Mouse (Mus musculus): ENCODE measurements around the gene Xylt1. TPM values are rescaled to one million over a fixed set of nuclear protein-coding genes. Genes with fewer than 3 reads are reported as not detected.

Xylt1 gene
- polyA plus RNA-seq, 1 experiment from 2014 or later, result 0.73 TPM

DNA sequence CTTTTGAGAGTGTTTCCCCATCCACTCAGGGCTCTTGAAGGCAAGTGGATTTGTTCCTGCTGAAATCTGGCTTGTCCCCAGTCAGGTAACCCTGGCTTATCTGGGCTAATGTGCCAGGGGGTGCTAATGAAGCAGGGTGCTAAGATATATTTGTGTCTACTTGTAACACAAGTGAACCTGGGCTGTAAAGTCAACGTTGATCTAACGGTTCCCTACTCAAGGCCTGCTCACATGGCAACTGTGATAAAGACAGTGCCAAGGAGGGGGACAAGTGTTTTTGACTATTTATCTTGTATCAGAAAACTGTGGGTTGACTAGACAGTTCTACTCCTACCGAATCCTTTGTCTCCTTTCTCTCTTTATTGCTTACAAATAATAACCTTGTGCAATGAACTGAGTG, 8.3 kb downstream of the Xylt1 start:
- DNase-seq (ENCODE audit: low spot score) (no peak), ATAC-seq (replicated peaks; ENCODE audit: low FRiP score) (peak; percentile 66)
- H3K9ac ChIP-seq (ENCODE audit: low read depth, low read length), result no peak overlapping the region
- H3K4me2 ChIP-seq, result peak overlapping the region; percentile 5
- no peak overlapping the region for H3K4me3 ChIP-seq (ENCODE audit: low read depth, low read length)
- H3K9me3 ChIP-seq (ENCODE audit: control insufficient read depth, low read length), result no peaks in the 10 kb centered on the region
- H3K27ac ChIP-seq (ENCODE audit: low read depth, low read length), result no peak overlapping the region
- 40% methylated on average over 3 of the region's 3 CpGs for WGBS
- no peaks in the 10 kb centered on the region for H3K36me3 ChIP-seq (ENCODE audit: control insufficient read depth, insufficient read depth, low read length)
- no peaks in the 10 kb centered on the region for H3K27me3 ChIP-seq (replicated peaks; ENCODE audit: control insufficient read depth, insufficient read depth, low read length)
- peaks cover 14% of the 10 kb centered on the region for H3K4me1 ChIP-seq (replicated peaks; ENCODE audit: control insufficient read depth, insufficient read depth, low read length)

DNA sequence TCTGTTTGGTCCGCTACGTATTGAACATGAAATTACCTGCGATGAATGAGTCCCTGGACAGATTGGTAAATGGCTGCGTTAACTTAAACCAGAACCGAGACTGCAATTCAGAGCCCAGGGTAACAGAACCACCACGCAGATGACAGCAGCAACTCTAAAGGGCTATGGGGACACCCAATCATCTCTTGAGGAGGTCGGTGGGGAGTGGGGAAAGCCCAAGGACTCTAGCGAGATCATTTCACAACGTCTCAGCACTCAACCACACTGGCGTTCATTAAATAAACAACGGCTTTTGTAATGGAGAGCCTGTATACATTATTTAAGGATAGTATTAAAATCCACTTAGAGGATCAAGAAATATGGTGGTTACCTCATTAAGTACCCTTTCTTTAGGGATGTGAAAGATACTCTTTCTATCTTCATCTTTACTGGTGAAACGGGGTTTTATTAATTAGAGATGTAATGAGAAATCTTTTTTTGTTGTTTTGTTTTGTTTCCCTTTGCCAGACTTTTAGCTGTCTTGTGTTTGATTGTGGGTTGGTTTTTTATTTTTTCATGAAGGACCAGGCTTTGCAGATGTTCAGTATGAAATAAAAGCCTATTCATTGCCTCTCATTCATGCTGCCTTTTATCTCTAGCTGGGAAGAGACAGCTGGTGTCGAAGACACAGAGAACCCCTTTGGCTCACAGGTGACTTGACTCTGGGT, 12.2 kb downstream of the Xylt1 start:
- 0 out of 2 replicates have a peak overlapping the region, but pooled peaks have one; percentile 6 for H3K27ac ChIP-seq (ENCODE audit: low read depth, low read length)
- H3K9me3 ChIP-seq (ENCODE audit: control insufficient read depth, low read length), result no peaks in the 10 kb centered on the region
- H3K36me3 ChIP-seq (ENCODE audit: control insufficient read depth, insufficient read depth, low read length), result no peaks in the 10 kb centered on the region
- H3K4me2 ChIP-seq, result no peak overlapping the region
- H3K4me3 ChIP-seq (ENCODE audit: low read depth, low read length), result no peak overlapping the region
- H3K27me3 ChIP-seq (replicated peaks; ENCODE audit: control insufficient read depth, insufficient read depth, low read length), result no peaks in the 10 kb centered on the region
- WGBS, result 76% methylated on average over 13 of the region's 13 CpGs
- DNase-seq (ENCODE audit: low spot score), result no peak
- ATAC-seq (replicated peaks; ENCODE audit: low FRiP score), result no peak
- H3K9ac ChIP-seq (ENCODE audit: low read depth, low read length), result no peak overlapping the region
- H3K4me1 ChIP-seq (replicated peaks; ENCODE audit: control insufficient read depth, insufficient read depth, low read length), result peaks cover 19% of the 10 kb centered on the region

DNA sequence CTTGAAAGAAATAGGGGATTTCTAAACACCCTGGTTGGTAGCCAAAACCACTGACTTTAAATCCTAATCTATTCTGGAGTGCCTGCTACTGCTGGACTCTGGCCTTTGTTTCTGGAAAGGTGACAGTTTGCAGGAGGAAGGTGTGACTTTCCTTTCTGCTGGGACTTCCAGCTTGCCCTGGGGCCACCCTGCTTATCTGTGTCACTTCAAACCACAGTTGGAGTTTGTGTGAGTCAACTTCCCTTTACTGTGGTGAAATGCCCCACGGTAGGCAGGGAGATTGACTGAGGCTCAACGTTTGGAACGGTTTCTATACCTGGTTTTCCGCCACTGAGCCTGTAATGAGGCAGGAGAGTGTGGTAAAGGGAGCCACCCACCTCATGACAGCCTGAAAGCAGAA, 13.2 kb downstream of the Xylt1 start:
- no peak overlapping the region for H3K9ac ChIP-seq (ENCODE audit: low read depth, low read length)
- DNase-seq (ENCODE audit: low spot score) (no peak), ATAC-seq (replicated peaks; ENCODE audit: low FRiP score) (peak; percentile 77)
- no peaks in the 10 kb centered on the region for H3K27me3 ChIP-seq (replicated peaks; ENCODE audit: control insufficient read depth, insufficient read depth, low read length)
- peak overlapping the region; percentile 40 for H3K4me2 ChIP-seq
- WGBS, result 8% methylated on average over 4 of the region's 4 CpGs
- no peaks in the 10 kb centered on the region for H3K36me3 ChIP-seq (ENCODE audit: control insufficient read depth, insufficient read depth, low read length)
- no peaks in the 10 kb centered on the region for H3K9me3 ChIP-seq (ENCODE audit: control insufficient read depth, low read length)
- H3K4me1 ChIP-seq (replicated peaks; ENCODE audit: control insufficient read depth, insufficient read depth, low read length), result peaks cover 14% of the 10 kb centered on the region
- no peak overlapping the region for H3K4me3 ChIP-seq (ENCODE audit: low read depth, low read length)
- peak overlapping the region; percentile 57 for H3K27ac ChIP-seq (ENCODE audit: low read depth, low read length)

DNA sequence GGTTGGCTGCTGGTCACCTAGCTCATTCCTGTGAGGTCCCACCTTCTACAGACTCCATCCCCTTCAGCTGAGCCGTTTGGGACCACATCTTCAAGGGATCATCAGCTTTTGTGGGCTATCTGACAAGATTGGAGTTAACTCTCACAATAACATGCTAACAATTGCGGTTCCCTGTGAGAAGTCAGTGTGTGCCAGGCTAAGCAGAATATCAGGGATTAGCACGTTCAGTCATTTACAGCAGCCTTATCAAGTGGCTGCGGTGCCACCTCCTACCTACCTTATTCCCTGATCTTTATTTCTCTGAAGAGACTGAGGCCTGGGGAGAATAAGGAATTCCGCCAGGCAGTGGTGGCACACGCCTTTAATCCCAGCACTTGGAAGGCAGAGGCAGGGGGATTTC, 13.6 kb downstream of the Xylt1 start:
- Histone ChIP-seq H3K36me3 (ENCODE audit: control insufficient read depth, insufficient read depth, low read length) (no peaks in the 10 kb centered on the region), H3K9me3 (ENCODE audit: control insufficient read depth, low read length) (no peaks in the 10 kb centered on the region), H3K27me3 (replicated peaks; ENCODE audit: control insufficient read depth, insufficient read depth, low read length) (no peaks in the 10 kb centered on the region), H3K4me1 (replicated peaks; ENCODE audit: control insufficient read depth, insufficient read depth, low read length) (peaks cover 14% of the 10 kb centered on the region), H3K9ac (ENCODE audit: low read depth, low read length) (no peak overlapping the region), H3K27ac (ENCODE audit: low read depth, low read length) (peak overlapping the region; percentile 57), H3K4me3 (ENCODE audit: low read depth, low read length) (no peak overlapping the region), H3K4me2 (peak overlapping the region; percentile 40)
- DNase-seq (ENCODE audit: low spot score) (no peak), ATAC-seq (replicated peaks; ENCODE audit: low FRiP score) (no peak)
- 56% methylated on average over 6 of the region's 6 CpGs for WGBS

DNA sequence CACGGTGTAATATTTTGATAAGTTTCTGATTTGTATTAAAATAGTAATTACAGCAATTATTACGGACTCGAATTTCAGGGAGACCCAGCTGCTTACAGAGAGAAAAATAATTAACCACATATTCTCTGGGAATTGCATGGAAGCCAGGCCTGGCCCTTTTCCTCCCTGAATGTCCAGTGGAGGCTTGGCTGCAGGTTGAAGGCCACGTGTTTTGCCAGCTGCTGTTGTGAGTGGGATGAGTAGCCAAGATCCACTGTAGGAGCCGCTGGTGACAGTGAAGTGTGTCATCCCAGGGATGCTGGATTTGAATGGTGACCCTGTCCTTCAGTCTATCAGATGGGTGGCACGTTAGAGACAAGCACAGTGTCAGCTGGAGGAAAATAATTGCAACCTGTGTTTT, 14.7 kb downstream of the Xylt1 start:
- no peaks in the 10 kb centered on the region for H3K9me3 ChIP-seq (ENCODE audit: control insufficient read depth, low read length)
- H3K36me3 ChIP-seq (ENCODE audit: control insufficient read depth, insufficient read depth, low read length), result no peaks in the 10 kb centered on the region
- no peak overlapping the region for H3K9ac ChIP-seq (ENCODE audit: low read depth, low read length)
- no peak for ATAC-seq (replicated peaks; ENCODE audit: low FRiP score)
- DNase-seq (ENCODE audit: low spot score), result no peak
- 81% methylated on average over 6 of the region's 6 CpGs for WGBS
- no peak overlapping the region for H3K4me2 ChIP-seq
- H3K4me1 ChIP-seq (replicated peaks; ENCODE audit: control insufficient read depth, insufficient read depth, low read length), result peaks cover 12% of the 10 kb centered on the region
- H3K4me3 ChIP-seq (ENCODE audit: low read depth, low read length), result no peak overlapping the region
- no peak overlapping the region for H3K27ac ChIP-seq (ENCODE audit: low read depth, low read length)
- no peaks in the 10 kb centered on the region for H3K27me3 ChIP-seq (replicated peaks; ENCODE audit: control insufficient read depth, insufficient read depth, low read length)

DNA sequence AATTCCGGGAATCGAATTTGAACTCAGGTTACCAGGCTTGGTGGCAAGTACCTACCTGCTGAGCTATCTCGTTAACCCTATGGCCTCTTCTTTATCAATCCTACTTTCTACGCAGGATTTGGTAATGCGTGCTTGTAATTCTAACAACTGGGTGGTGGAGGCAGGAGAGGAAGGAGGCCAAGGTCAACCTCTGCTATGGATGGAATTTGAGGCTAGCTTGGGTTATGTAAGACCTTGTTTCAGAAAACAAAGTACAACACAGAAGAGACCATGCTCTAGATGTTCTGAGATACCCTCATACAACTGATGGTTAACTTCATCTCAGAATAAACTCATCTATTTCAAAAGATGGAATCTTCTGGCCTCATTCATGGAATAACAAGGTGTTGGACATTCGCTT, 17.1 kb downstream of the Xylt1 start:
- no peak overlapping the region for H3K9ac ChIP-seq (ENCODE audit: low read depth, low read length)
- no peak overlapping the region for H3K4me2 ChIP-seq
- H3K27me3 ChIP-seq (replicated peaks; ENCODE audit: control insufficient read depth, insufficient read depth, low read length), result no peaks in the 10 kb centered on the region
- DNase-seq (ENCODE audit: low spot score) (no peak), ATAC-seq (replicated peaks; ENCODE audit: low FRiP score) (no peak)
- peaks cover 12% of the 10 kb centered on the region for H3K4me1 ChIP-seq (replicated peaks; ENCODE audit: control insufficient read depth, insufficient read depth, low read length)
- H3K36me3 ChIP-seq (ENCODE audit: control insufficient read depth, insufficient read depth, low read length), result no peaks in the 10 kb centered on the region
- H3K9me3 ChIP-seq (ENCODE audit: control insufficient read depth, low read length), result no peaks in the 10 kb centered on the region
- no peak overlapping the region for H3K27ac ChIP-seq (ENCODE audit: low read depth, low read length)
- H3K4me3 ChIP-seq (ENCODE audit: low read depth, low read length), result no peak overlapping the region
- WGBS, result 86% methylated on average over 6 of the region's 6 CpGs

DNA sequence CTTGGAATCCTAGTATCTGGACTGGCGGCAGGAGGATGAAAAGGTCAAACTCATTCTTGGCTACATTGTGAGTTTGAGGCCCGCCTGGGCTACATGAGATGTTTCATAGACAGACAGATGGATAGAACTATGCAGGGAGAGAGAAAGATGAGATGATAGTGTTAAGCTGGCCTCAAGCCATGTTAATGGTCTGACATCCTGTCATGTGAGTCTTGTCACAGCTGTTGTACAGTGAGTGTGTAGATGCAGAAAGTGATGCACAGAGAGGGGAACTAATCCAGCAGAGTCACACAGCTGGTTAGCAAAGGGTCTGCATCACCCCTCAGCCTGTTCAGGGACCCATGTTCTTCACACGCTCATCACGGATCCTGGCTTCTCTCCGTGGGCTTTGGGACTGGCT, 19.2 kb downstream of the Xylt1 start:
- no peak overlapping the region for H3K4me3 ChIP-seq (ENCODE audit: low read depth, low read length)
- no peak overlapping the region for H3K27ac ChIP-seq (ENCODE audit: low read depth, low read length)
- H3K9me3 ChIP-seq (ENCODE audit: control insufficient read depth, low read length), result no peaks in the 10 kb centered on the region
- 82% methylated on average over 5 of the region's 5 CpGs for WGBS
- H3K36me3 ChIP-seq (ENCODE audit: control insufficient read depth, insufficient read depth, low read length), result no peaks in the 10 kb centered on the region
- DNase-seq (ENCODE audit: low spot score) (no peak), ATAC-seq (replicated peaks; ENCODE audit: low FRiP score) (no peak)
- no peak overlapping the region for H3K9ac ChIP-seq (ENCODE audit: low read depth, low read length)
- no peaks in the 10 kb centered on the region for H3K4me1 ChIP-seq (replicated peaks; ENCODE audit: control insufficient read depth, insufficient read depth, low read length)
- H3K27me3 ChIP-seq (replicated peaks; ENCODE audit: control insufficient read depth, insufficient read depth, low read length), result no peaks in the 10 kb centered on the region
- no peak overlapping the region for H3K4me2 ChIP-seq

DNA sequence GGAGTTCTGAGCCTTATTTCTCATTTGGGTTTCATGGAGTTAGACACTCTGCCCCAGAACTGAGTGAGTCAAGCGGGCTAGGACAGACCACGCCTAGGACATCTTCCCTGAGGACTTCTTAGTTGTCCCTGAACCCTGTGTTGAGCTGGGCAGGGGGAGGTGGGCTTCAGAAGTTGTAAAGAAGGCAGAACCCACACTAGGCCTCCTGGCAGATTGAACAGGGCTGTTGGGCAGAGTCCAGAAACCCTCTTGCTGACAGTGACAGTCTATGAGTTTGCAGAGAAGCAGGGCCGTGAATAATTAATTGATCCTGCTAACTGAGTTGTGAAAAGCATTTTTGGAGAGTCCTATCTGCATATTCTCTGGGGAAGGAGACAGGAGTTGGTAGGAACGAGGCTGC, 20.8 kb downstream of the Xylt1 start:
- H3K9me3 ChIP-seq (ENCODE audit: control insufficient read depth, low read length), result no peaks in the 10 kb centered on the region
- no peak overlapping the region for H3K9ac ChIP-seq (ENCODE audit: low read depth, low read length)
- no peak overlapping the region for H3K4me3 ChIP-seq (ENCODE audit: low read depth, low read length)
- H3K27me3 ChIP-seq (replicated peaks; ENCODE audit: control insufficient read depth, insufficient read depth, low read length), result no peaks in the 10 kb centered on the region
- H3K36me3 ChIP-seq (ENCODE audit: control insufficient read depth, insufficient read depth, low read length), result no peaks in the 10 kb centered on the region
- no peak overlapping the region for H3K27ac ChIP-seq (ENCODE audit: low read depth, low read length)
- no peak for ATAC-seq (replicated peaks; ENCODE audit: low FRiP score)
- H3K4me2 ChIP-seq, result no peak overlapping the region
- 83% methylated on average over 4 of the region's 4 CpGs for WGBS
- DNase-seq (ENCODE audit: low spot score), result no peak
- peaks cover 6% of the 10 kb centered on the region for H3K4me1 ChIP-seq (replicated peaks; ENCODE audit: control insufficient read depth, insufficient read depth, low read length)

DNA sequence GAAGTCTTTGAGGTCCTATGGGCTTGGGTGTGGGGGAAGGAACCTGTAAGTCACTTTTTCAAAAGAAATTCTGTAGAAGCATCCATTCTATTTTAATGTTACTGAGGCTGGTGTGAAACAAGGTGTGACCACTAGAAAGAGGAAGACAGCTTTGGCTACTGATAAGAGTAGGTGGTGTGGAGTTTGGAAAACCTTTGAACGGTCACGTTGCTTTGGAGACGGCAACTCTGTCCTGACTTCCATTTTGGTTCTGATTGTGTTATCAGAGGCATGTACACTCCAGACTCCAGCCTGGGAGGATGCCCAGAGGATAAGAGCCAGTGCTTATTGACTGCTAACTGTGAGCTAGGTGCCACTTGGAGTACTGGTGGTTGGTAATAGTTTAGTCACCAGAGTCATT, 25.6 kb downstream of the Xylt1 start:
- no peaks in the 10 kb centered on the region for H3K9me3 ChIP-seq (ENCODE audit: control insufficient read depth, low read length)
- no peaks in the 10 kb centered on the region for H3K36me3 ChIP-seq (ENCODE audit: control insufficient read depth, insufficient read depth, low read length)
- peaks cover 15% of the 10 kb centered on the region for H3K4me1 ChIP-seq (replicated peaks; ENCODE audit: control insufficient read depth, insufficient read depth, low read length)
- no peak for DNase-seq (ENCODE audit: low spot score)
- H3K27ac ChIP-seq (ENCODE audit: low read depth, low read length), result no peak overlapping the region
- H3K9ac ChIP-seq (ENCODE audit: low read depth, low read length), result no peak overlapping the region
- WGBS, result 31% methylated on average over 3 of the region's 3 CpGs
- H3K4me3 ChIP-seq (ENCODE audit: low read depth, low read length), result no peak overlapping the region
- H3K4me2 ChIP-seq, result no peak overlapping the region; the same call in 1 of the 2 replicates
- H3K27me3 ChIP-seq (replicated peaks; ENCODE audit: control insufficient read depth, insufficient read depth, low read length), result no peaks in the 10 kb centered on the region
- peak; percentile 69 for ATAC-seq (replicated peaks; ENCODE audit: low FRiP score)

Measured in liver, embryonic 11.5 days (tissue).